Mouse (Mus musculus) liver, embryonic 12.5 days (tissue): ENCODE results near the gene Gbx2. TPM values are rescaled to one million over a fixed set of nuclear protein-coding genes. Genes with fewer than 3 reads are reported as not detected.

Source experiments
- ATAC-seq: fragments of 200-750 bp; cut with Nextera tagmentation; 2 replicates; pipeline ENCODE4 v1.8.0; 2017; ENCODE audit warnings: moderate number of reproducible peaks, mild to moderate bottlenecking, moderate library complexity
- H3K27ac ChIP-seq: fragments of 300-500 bp; sonication (generic); 2 replicates; pipeline ENCODE4 v1.5.1; 2016; ENCODE audit warnings: mild to moderate bottlenecking
- H3K27me3 ChIP-seq: fragments of 300-500 bp; sonication (generic); replicated peaks from 2 replicates; pipeline ENCODE4 v1.6.1; 2016; ENCODE audit warnings: mild to moderate bottlenecking, moderate library complexity
- H3K36me3 ChIP-seq: fragments of 300-500 bp; sonication (generic); 2 replicates; pipeline ENCODE4 v1.6.1; 2016; ENCODE audit warnings: mild to moderate bottlenecking, moderate library complexity
- H3K4me1 ChIP-seq: fragments of 300-500 bp; sonication (generic); 2 replicates; pipeline ENCODE4 v1.6.1; 2016
- H3K4me2 ChIP-seq: fragments of 300-500 bp; sonication (generic); 2 replicates; pipeline ENCODE4 v1.6.1; 2016; ENCODE audit warnings: mild to moderate bottlenecking, moderate library complexity
- H3K4me3 ChIP-seq: fragments of 300-500 bp; sonication (generic); 2 replicates; pipeline ENCODE4 v1.5.1; 2016; ENCODE audit warnings: mild to moderate bottlenecking, moderate library complexity
- H3K9ac ChIP-seq: fragments of 300-500 bp; sonication (generic); 2 replicates; pipeline ENCODE4 v1.6.1; 2016; ENCODE audit warnings: mild to moderate bottlenecking, moderate library complexity
- H3K9me3 ChIP-seq: fragments of 300-500 bp; sonication (generic); replicated peaks from 2 replicates; pipeline ENCODE4 v1.6.1; 2016; ENCODE audit warnings: mild to moderate bottlenecking, moderate library complexity
- WGBS: fragments of 180-500 bp; shearing (Covaris S2); methylation state at CpG from one replicate; pipeline ENCODE4 v1.1.7; 2016; ENCODE audit not compliant: insufficient replicate concordance; 5-methylcytosine and 5-hydroxymethylcytosine counted together
- polyA plus RNA-seq: library from polyadenylated mRNA; unstranded; fragments of >200 nt; fragmentation: Nextera tagmentation; extraction: Ambion mirVana; gene quantifications from 2 replicates; pipeline ENCODE4 v1.2.1, GENCODE M21; 2016

The Gbx2 gene
- polyA plus RNA-seq, 1 experiment from 2014 or later, result 2.0 TPM

GRCm38 (mm10) chr1:89899036-89899435 lies 31.9 kb downstream of the Gbx2 start:
- no peaks in the 10 kb centered on the region for H3K9me3 ChIP-seq
- WGBS, result 19% methylated on average over 2 of the region's 2 CpGs
- peaks cover 7% of the 10 kb centered on the region for H3K4me1 ChIP-seq
- H3K27me3 ChIP-seq, result no peaks in the 10 kb centered on the region
- no peak overlapping the region for H3K4me2 ChIP-seq
- peak overlapping the region; percentile 30; the same call in 1 of the 2 replicates for H3K27ac ChIP-seq
- H3K36me3 ChIP-seq, result no peaks in the 10 kb centered on the region
- no peak overlapping the region for H3K9ac ChIP-seq
- peak; percentile 61 for ATAC-seq
- H3K4me3 ChIP-seq, result no peak overlapping the region

- WGBS, result 66% methylated on average over 5 of the region's 5 CpGs
- no peak overlapping the region for H3K4me3 ChIP-seq
Measured at GRCm38 (mm10) chr1:89895801-89896200, 35.2 kb downstream of the Gbx2 start.

GRCm38 (mm10) chr1:89892281-89892680 lies 38.7 kb downstream of the Gbx2 start:
- H3K4me1 ChIP-seq, result peaks cover 7% of the 10 kb centered on the region
- ATAC-seq, result no peak
- H3K4me2 ChIP-seq, result no peak overlapping the region
- H3K27ac ChIP-seq, result no peak overlapping the region
- no peaks in the 10 kb centered on the region for H3K9me3 ChIP-seq
- no peaks in the 10 kb centered on the region for H3K27me3 ChIP-seq
- 64% methylated on average over 7 of the region's 7 CpGs for WGBS
- no peak overlapping the region for H3K4me3 ChIP-seq
- H3K36me3 ChIP-seq, result 0 out of 2 replicates have a peak, but pooled peaks cover 3% of the 10 kb centered on the region
- no peak overlapping the region for H3K9ac ChIP-seq

More at GRCm38 (mm10) chr1:89895801-89896200, 35.2 kb downstream of the Gbx2 start:
- Histone ChIP-seq H3K27ac (no peak overlapping the region), H3K9me3 (no peaks in the 10 kb centered on the region), H3K4me2 (no peak overlapping the region), H3K27me3 (no peaks in the 10 kb centered on the region), H3K9ac (no peak overlapping the region), H3K36me3 (no peaks in the 10 kb centered on the region), H3K4me1 (peaks cover 7% of the 10 kb centered on the region)
- no peak for ATAC-seq

DNA sequence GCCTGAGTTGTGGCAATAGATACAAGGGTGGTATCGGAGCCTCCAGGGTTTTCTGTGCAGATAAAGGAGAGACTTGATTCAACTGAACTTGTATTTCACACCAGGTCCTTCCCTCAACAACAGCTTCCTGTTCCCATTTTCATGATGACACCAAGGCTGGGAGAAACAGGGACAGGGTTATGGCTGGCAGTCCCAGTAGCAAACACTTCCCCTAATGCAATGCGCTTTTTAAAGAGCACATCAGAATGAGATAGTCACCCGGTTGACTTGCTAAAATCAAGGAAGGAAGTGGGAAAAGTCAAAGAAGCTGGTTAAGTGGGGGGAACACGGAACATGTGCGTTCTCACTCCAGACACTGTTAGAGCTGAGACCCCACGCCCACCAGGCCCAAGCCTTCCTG lies 39.6 kb downstream of the Gbx2 start:
- Histone ChIP-seq H3K4me3 (no peak overlapping the region), H3K9ac (no peak overlapping the region), H3K27ac (no peak overlapping the region), H3K4me1 (peaks cover 7% of the 10 kb centered on the region), H3K4me2 (no peak overlapping the region), H3K27me3 (no peaks in the 10 kb centered on the region), H3K9me3 (no peaks in the 10 kb centered on the region), H3K36me3 (0 out of 2 replicates have a peak, but pooled peaks cover 3% of the 10 kb centered on the region)
- no peak for ATAC-seq
- 32% methylated on average over 6 of the region's 6 CpGs for WGBS

GRCm38 (mm10) chr1:89885696-89886095 lies 45.3 kb downstream of the Gbx2 start:
- H3K4me3 ChIP-seq, result no peak overlapping the region
- no peak overlapping the region for H3K9ac ChIP-seq
- 0 out of 2 replicates have a peak, but pooled peaks cover 3% of the 10 kb centered on the region for H3K36me3 ChIP-seq
- no peaks in the 10 kb centered on the region for H3K27me3 ChIP-seq
- 66% methylated on average over 4 of the region's 4 CpGs for WGBS
- H3K9me3 ChIP-seq, result no peaks in the 10 kb centered on the region
- H3K27ac ChIP-seq, result no peak overlapping the region
- no peak overlapping the region for H3K4me2 ChIP-seq
- peaks cover 5% of the 10 kb centered on the region; the same call in 1 of the 2 replicates for H3K4me1 ChIP-seq
- ATAC-seq, result no peak

- H3K9me3 ChIP-seq, result no peaks in the 10 kb centered on the region
- no peak overlapping the region for H3K27ac ChIP-seq
- H3K4me2 ChIP-seq, result no peak overlapping the region
- H3K4me3 ChIP-seq, result no peak overlapping the region
- no peaks in the 10 kb centered on the region for H3K27me3 ChIP-seq
- no peak overlapping the region for H3K9ac ChIP-seq
- H3K4me1 ChIP-seq, result peaks cover 5% of the 10 kb centered on the region; the same call in 1 of the 2 replicates
- ATAC-seq, result no peak
- no peaks in the 10 kb centered on the region for H3K36me3 ChIP-seq
- 77% methylated on average over 8 of the region's 8 CpGs for WGBS
Measured at GRCm38 (mm10) chr1:89884335-89884734, 46.6 kb downstream of the Gbx2 start.

- no peaks in the 10 kb centered on the region for H3K9me3 ChIP-seq
- H3K27ac ChIP-seq, result no peak overlapping the region
- no peak overlapping the region for H3K4me3 ChIP-seq
- H3K9ac ChIP-seq, result no peak overlapping the region
- H3K4me2 ChIP-seq, result no peak overlapping the region
- peaks cover 4% of the 10 kb centered on the region; the same call in 1 of the 2 replicates for H3K4me1 ChIP-seq
- H3K36me3 ChIP-seq, result no peaks in the 10 kb centered on the region
- H3K27me3 ChIP-seq, result no peaks in the 10 kb centered on the region
- ATAC-seq, result no peak
- 73% methylated on average over 10 of the region's 10 CpGs for WGBS
Measured at GRCm38 (mm10) chr1:89880834-89881233, 50.1 kb downstream of the Gbx2 start.

DNA sequence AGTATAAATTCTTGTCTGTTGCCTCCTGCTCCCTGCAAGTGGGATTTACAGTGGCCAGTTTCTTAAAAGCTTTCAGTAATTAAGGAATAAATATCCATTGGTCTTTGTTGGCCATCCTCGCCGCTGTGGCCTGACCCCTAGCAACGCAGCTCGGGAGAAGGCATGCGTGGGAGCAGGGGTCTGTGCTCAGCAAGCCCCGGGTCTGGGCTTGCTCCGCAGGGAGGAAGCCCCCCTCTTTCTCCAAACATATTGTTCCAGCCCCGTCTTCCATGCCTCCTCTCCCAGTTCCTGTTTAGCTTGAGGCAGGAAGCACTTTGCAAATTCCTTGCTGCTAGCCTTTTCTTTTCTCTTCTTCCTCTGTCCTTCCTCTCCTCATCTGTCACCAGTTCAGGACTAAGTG lies 50.8 kb downstream of the Gbx2 start:
- no peak for ATAC-seq
- 41% methylated on average over 8 of the region's 8 CpGs for WGBS
- H3K9ac ChIP-seq, result no peak overlapping the region
- H3K4me2 ChIP-seq, result no peak overlapping the region
- H3K4me3 ChIP-seq, result no peak overlapping the region
- H3K36me3 ChIP-seq, result no peaks in the 10 kb centered on the region
- H3K9me3 ChIP-seq, result no peaks in the 10 kb centered on the region
- H3K27ac ChIP-seq, result no peak overlapping the region
- no peaks in the 10 kb centered on the region for H3K27me3 ChIP-seq
- H3K4me1 ChIP-seq, result no peaks in the 10 kb centered on the region

DNA sequence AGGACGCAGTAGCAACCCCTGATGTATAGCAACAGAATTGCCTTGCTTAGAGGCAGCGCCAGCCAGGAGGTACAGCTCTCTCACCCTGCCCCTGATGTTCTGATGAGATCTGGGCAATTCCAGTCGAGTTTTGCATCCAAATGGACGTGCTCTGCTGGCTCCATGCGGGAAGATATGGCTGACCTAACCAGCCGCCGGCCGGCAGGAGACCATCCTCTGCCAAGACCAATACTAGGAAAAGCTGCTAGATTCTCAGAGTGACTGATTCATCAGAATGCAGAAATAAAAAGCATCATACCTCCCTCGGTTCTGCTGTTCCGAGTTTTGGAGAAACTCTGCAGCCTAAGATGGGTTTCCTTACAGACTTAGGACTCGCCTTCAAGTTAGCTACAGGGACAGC lies 52.5 kb downstream of the Gbx2 start:
- H3K4me1 ChIP-seq, result no peaks in the 10 kb centered on the region
- H3K27ac ChIP-seq, result no peak overlapping the region
- no peak overlapping the region for H3K9ac ChIP-seq
- WGBS, result 62% methylated on average over 11 of the region's 11 CpGs
- no peaks in the 10 kb centered on the region for H3K27me3 ChIP-seq
- ATAC-seq, result no peak
- no peak overlapping the region for H3K4me3 ChIP-seq
- no peak overlapping the region for H3K4me2 ChIP-seq
- no peaks in the 10 kb centered on the region for H3K36me3 ChIP-seq
- H3K9me3 ChIP-seq, result no peaks in the 10 kb centered on the region

Other genes starting within 250 kb of the Gbx2 start
- not detected in 2 replicates for gene Asb18, start 83.5 kb upstream of the Gbx2 start, polyA plus RNA-seq
- 0.11 and 0.28 TPM in 2 replicates for gene Iqca, start 222.2 kb upstream of the Gbx2 start, polyA plus RNA-seq